Mouse (Mus musculus): ENCODE measurements at regions not wholly inside any gene's neighbourhood (a gene's known extent, or its start where the extent isn't known, plus 50 kb on each side); places are given as distances from the start of the nearest gene placed in this dataset.
A peak's percentile ranks its signal among the peaks of the same experiment; 100 is the strongest.
"Not testable (repeated sequence)": the region's sequence is repeated elsewhere in the genome, so short reads cannot be mapped to it uniquely, and the experiment has no call there.

GRCm38 (mm10) chr17:17293932-17294534 is 80.1 kb upstream of the Riok2 start:
- ATAC-seq (ENCODE audit: insufficient read depth), result peak; percentile 98
- H3K27me3 ChIP-seq (ENCODE audit: control insufficient read depth, insufficient read depth, low read length); H3K27ac ChIP-seq; H3K36me3 ChIP-seq (replicated peaks; ENCODE audit: control insufficient read depth, insufficient read depth, low read depth); H3K9me3 ChIP-seq (ENCODE audit: control insufficient read depth, low read length); H3K4me1 ChIP-seq (replicated peaks; ENCODE audit: control insufficient read depth in 2 of 2, insufficient read depth in 2 of 2, low read length in 1 of 2): not testable (repeated sequence)
- WGBS (ENCODE audit: insufficient replicate concordance), result under 1% methylated on average over 13 of the region's 13 CpGs
- Histone ChIP-seq H3K9ac (replicated peaks) (peak overlapping the region; percentile 50; the same call in 1 of the 2 replicates), H3K4me2 (ENCODE audit: low read depth) (peak overlapping the region; percentile 65), H3K4me3 (ENCODE audit: insufficient read depth in 1 of 2, low read depth in 2 of 2, low read length in 2 of 2) (peak overlapping the region; percentile 59 to 89)
- peak; percentile 17; the same call in 1 of the 2 replicates for TF ChIP-seq CTCF (IDR thresholded peaks at IDR 0.05; ENCODE audit: low read depth)
- DNase-seq (ENCODE audit: low read depth in 3 of 3, low spot score in 3 of 3), result peak; percentile 72 to 78 (median 72)

- not testable (repeated sequence) for H3K4me1 ChIP-seq (replicated peaks; ENCODE audit: control insufficient read depth in 2 of 2, insufficient read depth in 2 of 2, low read length in 1 of 2); H3K27me3 ChIP-seq (ENCODE audit: control insufficient read depth, insufficient read depth, low read length); H3K27ac ChIP-seq; H3K9me3 ChIP-seq (ENCODE audit: control insufficient read depth, low read length); DNase-seq (ENCODE audit: low read depth in 3 of 3, low spot score in 3 of 3); ATAC-seq (ENCODE audit: insufficient read depth); H3K36me3 ChIP-seq (replicated peaks; ENCODE audit: control insufficient read depth, insufficient read depth, low read depth)
- peak overlapping the region; percentile 65 for H3K4me2 ChIP-seq (ENCODE audit: low read depth)
- H3K9ac ChIP-seq (replicated peaks), result peak overlapping the region; percentile 50
- 0% methylated on average over 1 of the region's 1 CpGs for WGBS (ENCODE audit: insufficient replicate concordance)
- peak overlapping the region; percentile 59 to 89; a peak in 3 of 4 replicates for H3K4me3 ChIP-seq (ENCODE audit: insufficient read depth in 1 of 2, low read depth in 2 of 2, low read length in 2 of 2)
These were observed 79.1 kb upstream of the Riok2 start for GRCm38 (mm10) chr17:17295037-17295436.

GRCm38 (mm10) chr17:17303496-17303895 is 70.6 kb upstream of the Riok2 start:
- not testable (repeated sequence) for H3K4me2 ChIP-seq (ENCODE audit: low read depth); ATAC-seq (ENCODE audit: insufficient read depth); H3K4me1 ChIP-seq (replicated peaks; ENCODE audit: control insufficient read depth in 2 of 2, insufficient read depth in 2 of 2, low read length in 1 of 2); H3K27me3 ChIP-seq (ENCODE audit: control insufficient read depth, insufficient read depth, low read length); H3K9me3 ChIP-seq (ENCODE audit: control insufficient read depth, low read length); H3K4me3 ChIP-seq (ENCODE audit: insufficient read depth in 1 of 2, low read depth in 2 of 2, low read length in 2 of 2); H3K9ac ChIP-seq (replicated peaks); DNase-seq (ENCODE audit: low read depth in 3 of 3, low spot score in 3 of 3); H3K27ac ChIP-seq; H3K36me3 ChIP-seq (replicated peaks; ENCODE audit: control insufficient read depth, insufficient read depth, low read depth)
- WGBS (ENCODE audit: insufficient replicate concordance), result 82% methylated on average over 10 of the region's 10 CpGs
